Mouse (Mus musculus) midbrain, embryonic 13.5 days (tissue): ENCODE measurements around the gene Fto. TPM values are rescaled to one million over a fixed set of nuclear protein-coding genes. Genes with fewer than 3 reads are reported as not detected.

Experiments used
- ATAC-seq: fragments of 200-750 bp; cut with Nextera tagmentation; 2 replicates; pipeline ENCODE4 v1.8.0; 2017; ENCODE audit warnings: mild to moderate bottlenecking, moderate TSS enrichment, moderate library complexity
- H3K27ac ChIP-seq: fragments of 300-500 bp; sonication (generic); 2 replicates; pipeline ENCODE4 v1.5.1; 2015; ENCODE audit warnings: inconsistent platforms, mild to moderate bottlenecking, moderate library complexity
- H3K27me3 ChIP-seq: fragments of 300-500 bp; sonication (generic); 2 replicates; pipeline ENCODE4 v1.6.1; 2015; ENCODE audit warnings: mild to moderate bottlenecking, inconsistent platforms
- H3K36me3 ChIP-seq: fragments of 300-500 bp; sonication (generic); 2 replicates; pipeline ENCODE4 v1.6.1; 2015; ENCODE audit warnings: mild to moderate bottlenecking, inconsistent platforms
- H3K4me1 ChIP-seq: fragments of 300-500 bp; sonication (generic); replicated peaks from 2 replicates; pipeline ENCODE4 v1.6.1; 2015; ENCODE audit warnings: inconsistent platforms
- H3K4me2 ChIP-seq: fragments of 300-500 bp; sonication (generic); replicated peaks from 2 replicates; pipeline ENCODE4 v1.6.1; 2015; ENCODE audit warnings: moderate library complexity, mild to moderate bottlenecking, inconsistent platforms
- H3K4me3 ChIP-seq: fragments of 300-500 bp; sonication (generic); replicated peaks from 2 replicates; pipeline ENCODE4 v1.5.1; 2015; ENCODE audit warnings: mild to moderate bottlenecking, inconsistent platforms
- H3K9ac ChIP-seq: fragments of 300-500 bp; sonication (generic); replicated peaks from 2 replicates; pipeline ENCODE4 v1.6.1; 2015; ENCODE audit warnings: mild to moderate bottlenecking, inconsistent platforms
- H3K9me3 ChIP-seq: fragments of 300-500 bp; sonication (generic); 2 replicates; pipeline ENCODE4 v1.6.1; 2016; ENCODE audit warnings: mild to moderate bottlenecking, inconsistent platforms
- WGBS: fragments of 180-500 bp; shearing (Covaris S2); methylation state at CpG from one replicate; pipeline ENCODE4 v1.1.7; 2015; 5-methylcytosine and 5-hydroxymethylcytosine counted together
- polyA plus RNA-seq: library from polyadenylated mRNA; unstranded; fragments of >200 nt; fragmentation: Nextera tagmentation; extraction: Ambion mirVana; gene quantifications from 2 replicates; pipeline ENCODE4 v1.2.1, GENCODE M21; 2015

The Fto gene
- polyA plus RNA-seq, 1 experiment from 2014 or later: 128 TPM

- peaks cover 33% of the 10 kb centered on the region for H3K4me1 ChIP-seq
- no peak overlapping the region for H3K9ac ChIP-seq
- no peaks in the 10 kb centered on the region for H3K9me3 ChIP-seq
- H3K27me3 ChIP-seq: peaks cover 25% of the 10 kb centered on the region
- H3K4me3 ChIP-seq: no peak overlapping the region
- no peaks in the 10 kb centered on the region for H3K36me3 ChIP-seq
- 89% methylated on average over 10 of the region's 10 CpGs for WGBS
- no peak for ATAC-seq
- H3K4me2 ChIP-seq: no peak overlapping the region
- H3K27ac ChIP-seq: no peak overlapping the region
Observed at GRCm38 (mm10) chr8:91363272-91363860, 50.0 kb downstream of the Fto start.

- Histone ChIP-seq H3K27ac (no peak overlapping the region), H3K4me2 (no peak overlapping the region), H3K27me3 (peaks cover 28% of the 10 kb centered on the region), H3K9me3 (no peaks in the 10 kb centered on the region), H3K4me3 (no peak overlapping the region), H3K36me3 (no peaks in the 10 kb centered on the region), H3K4me1 (peaks cover 31% of the 10 kb centered on the region), H3K9ac (no peak overlapping the region)
- 76% methylated on average over 6 of the region's 6 CpGs for WGBS
- no peak for ATAC-seq
Observed at GRCm38 (mm10) chr8:91364216-91364615, 50.9 kb downstream of the Fto start.

DNA sequence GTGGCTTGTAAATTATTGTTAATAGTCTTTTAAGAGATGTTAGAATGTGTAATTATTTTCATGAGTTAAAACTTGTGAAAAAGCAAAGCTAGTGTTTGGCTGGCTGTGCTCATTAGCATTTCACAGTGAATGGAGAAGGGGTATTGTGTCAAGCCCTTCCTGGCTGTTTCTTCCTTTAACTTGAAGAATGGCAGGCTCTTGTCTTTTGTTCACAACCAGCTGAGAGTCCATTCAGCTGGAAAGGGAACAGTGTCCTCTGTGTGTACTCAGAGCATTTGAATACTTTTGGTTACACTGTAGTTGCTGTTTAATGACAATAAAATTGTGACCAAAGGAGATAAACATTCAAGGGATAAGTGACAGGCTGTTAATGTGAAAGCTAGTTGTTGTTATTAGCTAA, 52.5 kb downstream of the Fto start:
- no peak overlapping the region; the same call in 1 of the 2 replicates for H3K27ac ChIP-seq
- H3K4me3 ChIP-seq: no peak overlapping the region
- no peak overlapping the region for H3K9ac ChIP-seq
- H3K36me3 ChIP-seq: no peaks in the 10 kb centered on the region
- H3K4me1 ChIP-seq: peaks cover 36% of the 10 kb centered on the region
- H3K9me3 ChIP-seq: no peaks in the 10 kb centered on the region
- peaks cover 30% of the 10 kb centered on the region for H3K27me3 ChIP-seq
- peak; percentile 63; the same call in 1 of the 2 replicates for ATAC-seq
- no peak overlapping the region for H3K4me2 ChIP-seq

GRCm38 (mm10) chr8:91370899-91371298, 57.6 kb downstream of the Fto start:
- 53% methylated on average over 12 of the region's 12 CpGs for WGBS
- Histone ChIP-seq H3K4me1 (peaks cover 52% of the 10 kb centered on the region), H3K4me3 (no peak overlapping the region), H3K4me2 (peak overlapping the region; percentile 9; the same call in 1 of the 2 replicates), H3K27ac (peak overlapping the region; percentile 9; the same call in 1 of the 2 replicates), H3K27me3 (peaks cover 39% of the 10 kb centered on the region), H3K9me3 (no peaks in the 10 kb centered on the region), H3K36me3 (no peaks in the 10 kb centered on the region), H3K9ac (no peak overlapping the region)
- ATAC-seq: peak; percentile 71; the same call in 1 of the 2 replicates

DNA sequence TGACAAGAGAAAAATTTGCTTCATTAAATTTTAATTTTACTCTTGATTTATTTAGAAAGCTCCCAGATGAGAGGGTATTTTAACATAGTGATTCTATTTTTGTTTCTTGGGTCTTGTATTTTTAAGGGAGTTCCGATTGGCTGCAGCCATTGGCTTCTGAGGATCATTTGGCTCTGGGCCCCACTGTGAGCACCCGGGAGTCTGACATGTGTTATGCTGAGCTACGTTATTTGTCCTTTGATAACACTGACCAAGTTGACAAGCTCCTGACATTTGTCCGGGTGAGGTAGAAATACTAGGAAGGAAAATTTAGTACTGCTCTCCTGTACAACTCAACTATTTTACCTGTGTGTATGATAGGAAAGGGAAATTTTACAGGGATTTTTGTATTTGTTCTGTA, 58.7 kb downstream of the Fto start:
- no peak overlapping the region for H3K27ac ChIP-seq
- H3K9me3 ChIP-seq: no peaks in the 10 kb centered on the region
- 53% methylated on average over 4 of the region's 4 CpGs for WGBS
- no peak overlapping the region for H3K4me2 ChIP-seq
- no peak for ATAC-seq
- no peak overlapping the region for H3K9ac ChIP-seq
- H3K36me3 ChIP-seq: no peaks in the 10 kb centered on the region
- H3K4me1 ChIP-seq: peaks cover 60% of the 10 kb centered on the region
- H3K4me3 ChIP-seq: no peak overlapping the region
- H3K27me3 ChIP-seq: peaks cover 50% of the 10 kb centered on the region

DNA sequence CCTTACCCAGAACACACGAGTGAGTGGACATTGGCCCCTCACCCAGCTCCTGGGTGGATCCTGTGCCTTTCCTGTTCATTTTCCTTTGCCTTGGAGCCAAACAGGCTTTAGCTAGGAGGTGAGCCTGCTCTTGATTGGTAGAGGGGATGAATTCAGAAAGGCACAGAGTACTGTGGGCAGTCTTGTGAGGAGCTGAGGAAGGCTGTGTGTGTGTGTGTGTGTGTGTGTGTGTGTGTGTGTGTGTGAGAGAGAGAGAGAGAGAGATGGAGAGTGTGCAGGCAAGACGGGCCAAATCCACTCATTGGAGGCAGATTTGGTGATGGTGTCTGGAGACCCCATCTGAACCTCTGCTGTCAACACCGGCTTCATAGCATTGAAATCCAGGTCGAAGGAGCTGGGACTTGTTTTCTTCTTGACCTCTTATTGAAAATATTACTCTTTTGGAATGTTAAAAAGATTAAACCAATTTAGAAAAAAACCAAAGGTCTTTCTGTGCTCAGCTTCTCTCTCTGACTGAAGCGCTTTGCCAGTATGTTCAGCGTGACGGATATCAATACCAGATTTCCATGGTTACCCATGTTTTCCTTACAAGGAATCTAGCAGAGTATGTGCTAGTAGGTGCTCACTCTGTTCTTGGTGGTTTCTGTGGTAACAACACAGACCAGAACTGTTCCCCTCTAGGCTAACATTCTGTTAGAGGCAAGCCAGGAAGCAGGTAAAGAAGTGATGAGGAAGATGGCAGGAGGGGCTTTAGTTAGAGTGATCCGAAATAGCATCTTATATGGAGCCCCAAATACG, 59.7 kb downstream of the Fto start:
- 0 out of 2 replicates have a peak, but pooled peaks have one; percentile 43 for ATAC-seq
- 51% methylated on average over 9 of the region's 9 CpGs for WGBS
- H3K4me1 ChIP-seq: peaks cover 65% of the 10 kb centered on the region

GRCm38 (mm10) chr8:91375054-91375938, 62.0 kb downstream of the Fto start:
- Histone ChIP-seq H3K36me3 (no peaks in the 10 kb centered on the region), H3K4me2 (no peak overlapping the region), H3K4me1 (peaks cover 79% of the 10 kb centered on the region), H3K9me3 (no peaks in the 10 kb centered on the region), H3K27me3 (peaks cover 36% of the 10 kb centered on the region), H3K9ac (0 out of 2 replicates have a peak overlapping the region, but pooled peaks have one; percentile 33), H3K27ac (no peak overlapping the region), H3K4me3 (no peak overlapping the region)
- 42% methylated on average over 20 of the region's 20 CpGs for WGBS
- no peak for ATAC-seq

More for the DNA sequence above, 59.7 kb downstream of the Fto start:
- Histone ChIP-seq H3K4me2 (no peak overlapping the region), H3K4me3 (no peak overlapping the region), H3K36me3 (no peaks in the 10 kb centered on the region), H3K27ac (no peak overlapping the region), H3K9me3 (no peaks in the 10 kb centered on the region), H3K27me3 (peaks cover 47% of the 10 kb centered on the region), H3K9ac (no peak overlapping the region)

DNA sequence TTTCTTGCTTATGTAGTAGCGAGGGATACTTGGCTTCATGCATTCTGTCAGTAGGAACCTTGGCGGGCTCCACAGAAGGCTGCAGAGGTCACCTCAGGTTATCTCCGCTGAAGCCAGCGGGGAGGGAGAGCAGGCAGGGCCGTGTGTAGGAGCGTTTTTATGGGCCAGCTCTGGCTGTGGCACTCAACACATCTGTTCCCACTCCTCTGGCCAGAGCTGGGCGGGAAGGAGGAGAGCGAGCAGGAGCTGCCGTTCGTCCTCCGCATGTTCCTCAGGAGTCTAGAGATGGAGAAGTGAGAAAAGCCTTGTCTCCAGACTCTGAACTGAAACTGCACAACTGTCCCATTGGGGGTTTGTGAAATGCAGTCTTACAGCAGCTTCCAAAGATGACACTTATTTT, 63.5 kb downstream of the Fto start:
- WGBS: 61% methylated on average over 11 of the region's 11 CpGs
- peaks cover 36% of the 10 kb centered on the region for H3K27me3 ChIP-seq

DNA sequence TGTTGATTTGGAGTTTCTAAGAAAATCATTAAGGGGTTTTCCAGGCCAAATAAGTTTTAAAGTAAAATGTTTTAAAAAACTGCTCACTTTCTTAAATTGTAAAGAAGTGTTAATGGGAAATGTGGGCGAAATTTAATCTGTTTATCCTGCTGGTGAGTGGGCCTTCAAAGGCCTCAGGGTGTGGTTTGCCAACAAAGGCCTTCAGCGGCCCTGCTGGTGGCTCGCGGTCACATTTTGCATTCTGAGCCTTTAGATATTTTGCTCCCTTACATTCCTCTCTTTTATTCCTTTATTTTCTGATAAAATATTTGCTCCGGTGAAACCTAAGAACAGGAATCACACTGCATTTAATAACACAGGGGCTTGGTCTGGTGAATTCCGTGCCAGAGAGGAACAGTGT, 64.0 kb downstream of the Fto start:
- Histone ChIP-seq H3K4me2 (no peak overlapping the region), H3K9ac (no peak overlapping the region), H3K9me3 (no peaks in the 10 kb centered on the region), H3K36me3 (no peaks in the 10 kb centered on the region), H3K27me3 (peaks cover 36% of the 10 kb centered on the region), H3K4me3 (no peak overlapping the region), H3K4me1 (peaks cover 81% of the 10 kb centered on the region), H3K27ac (no peak overlapping the region)
- 46% methylated on average over 6 of the region's 6 CpGs for WGBS
- ATAC-seq: no peak

More for the DNA sequence above, 63.5 kb downstream of the Fto start:
- Histone ChIP-seq H3K4me2 (no peak overlapping the region), H3K27ac (no peak overlapping the region), H3K4me3 (no peak overlapping the region), H3K4me1 (peaks cover 83% of the 10 kb centered on the region), H3K9me3 (no peaks in the 10 kb centered on the region), H3K36me3 (no peaks in the 10 kb centered on the region), H3K9ac (no peak overlapping the region)
- no peak for ATAC-seq

- WGBS: 70% methylated on average over 13 of the region's 13 CpGs
- peaks cover 76% of the 10 kb centered on the region for H3K4me1 ChIP-seq
Observed at GRCm38 (mm10) chr8:91378846-91379499, 65.6 kb downstream of the Fto start.

DNA sequence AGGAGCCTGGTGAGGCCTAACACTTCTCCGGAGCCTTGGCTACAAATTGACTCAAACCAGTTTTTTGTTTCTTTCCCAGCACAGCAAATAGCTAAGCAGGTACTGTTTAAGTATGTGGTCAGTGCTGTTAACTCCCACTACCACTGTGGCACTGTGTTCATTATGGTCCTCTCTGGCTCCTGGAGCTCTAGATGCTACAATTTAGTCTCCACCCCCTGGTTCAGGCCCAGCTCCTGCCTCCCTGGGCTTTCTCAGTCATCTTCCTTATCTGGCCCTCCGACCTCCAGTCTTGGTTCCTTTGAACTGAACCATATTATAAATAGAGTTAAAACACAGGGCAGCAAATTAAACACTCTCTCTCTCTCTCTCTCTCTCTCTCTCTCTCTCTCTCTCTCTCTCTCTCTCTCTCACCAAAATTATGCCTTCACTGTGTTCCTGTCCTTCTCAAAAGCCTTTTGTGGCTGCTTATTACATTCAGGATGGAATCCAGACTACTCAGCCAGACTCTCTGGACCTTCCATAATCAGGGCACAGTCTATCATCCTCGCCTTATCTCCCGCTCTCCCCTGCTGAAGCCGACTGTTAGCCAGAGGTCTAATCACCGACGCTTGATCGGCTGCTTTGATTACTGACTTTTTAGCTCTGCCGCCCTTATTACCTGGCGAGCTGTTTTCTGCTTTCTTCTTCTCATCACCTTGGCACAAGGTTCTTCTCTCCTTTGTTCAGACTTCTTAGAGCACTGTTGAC, 67.6 kb downstream of the Fto start:
- peaks cover 18% of the 10 kb centered on the region for H3K27me3 ChIP-seq
- no peak overlapping the region for H3K27ac ChIP-seq
- H3K36me3 ChIP-seq: no peaks in the 10 kb centered on the region
- 20% methylated on average over 10 of the region's 10 CpGs for WGBS
- no peaks in the 10 kb centered on the region for H3K9me3 ChIP-seq
- 0 out of 2 replicates have a peak overlapping the region, but pooled peaks have one; percentile 15 for H3K4me2 ChIP-seq
- ATAC-seq: no peak
- peaks cover 71% of the 10 kb centered on the region for H3K4me1 ChIP-seq
- H3K4me3 ChIP-seq: no peak overlapping the region
- peak overlapping the region; percentile 17; the same call in 1 of the 2 replicates for H3K9ac ChIP-seq

More at GRCm38 (mm10) chr8:91378846-91379499, 65.6 kb downstream of the Fto start:
- no peaks in the 10 kb centered on the region for H3K36me3 ChIP-seq
- H3K4me3 ChIP-seq: no peak overlapping the region
- H3K9me3 ChIP-seq: no peaks in the 10 kb centered on the region
- peaks cover 28% of the 10 kb centered on the region for H3K27me3 ChIP-seq
- no peak overlapping the region for H3K9ac ChIP-seq
- peak; percentile 65; the same call in 1 of the 2 replicates for ATAC-seq
- no peak overlapping the region for H3K27ac ChIP-seq
- no peak overlapping the region for H3K4me2 ChIP-seq
